Mouse (Mus musculus): ENCODE results near the gene Ccl19. TPM values are rescaled to one million over a fixed set of nuclear protein-coding genes. Genes with fewer than 3 reads are reported as not detected.
"Not testable (repeated sequence)": the region's sequence is repeated elsewhere in the genome, so short reads cannot be mapped to it uniquely, and the experiment has no call there.

Ccl19 gene
- 0.60 TPM in 1 of 2 replicates, not detected in the other for polyA plus RNA-seq (2014; fragmentation: Nextera tagmentation; extraction: Ambion mirVana)

- not testable (repeated sequence) for H3K4me1 ChIP-seq (replicated peaks; ENCODE audit: control insufficient read depth, insufficient read depth, low read length); H3K4me2 ChIP-seq (replicated peaks; ENCODE audit: low read depth, low read length); H3K27me3 ChIP-seq (ENCODE audit: control insufficient read depth, insufficient read depth, low read length); H3K9me3 ChIP-seq (ENCODE audit: control insufficient read depth, low read length); ATAC-seq (ENCODE audit: low FRiP score); H3K9ac ChIP-seq (ENCODE audit: low read depth, low read length); H3K27ac ChIP-seq (ENCODE audit: low read depth, low read length); DNase-seq (ENCODE audit: low spot score); H3K4me3 ChIP-seq (ENCODE audit: low read depth, low read length); H3K36me3 ChIP-seq (ENCODE audit: control insufficient read depth, insufficient read depth, low read length)
- WGBS: no CpG with 5 or more reads among the region's 6 CpGs
Observed at GRCm38 (mm10) chr4:42756477-42756876, at the start of gene Ccl19. TSS of gene Ccl19 (minus strand) at chr4:42756577.

- not testable (repeated sequence) for H3K9me3 ChIP-seq (ENCODE audit: control insufficient read depth, low read length); H3K4me1 ChIP-seq (replicated peaks; ENCODE audit: control insufficient read depth, insufficient read depth, low read length); H3K36me3 ChIP-seq (ENCODE audit: control insufficient read depth, insufficient read depth, low read length); H3K4me3 ChIP-seq (ENCODE audit: low read depth, low read length); ATAC-seq (ENCODE audit: low FRiP score); H3K27ac ChIP-seq (ENCODE audit: low read depth, low read length); DNase-seq (ENCODE audit: low spot score); H3K9ac ChIP-seq (ENCODE audit: low read depth, low read length); H3K27me3 ChIP-seq (ENCODE audit: control insufficient read depth, insufficient read depth, low read length); H3K4me2 ChIP-seq (replicated peaks; ENCODE audit: low read depth, low read length)
- WGBS: no CpG with 5 or more reads among the region's 5 CpGs
Observed at GRCm38 (mm10) chr4:42773893-42774292, 17.5 kb upstream of the Ccl19 start, which contains the start of gene Ccl21a. TSS of gene Ccl21a (minus strand) at chr4:42773993.

DNA sequence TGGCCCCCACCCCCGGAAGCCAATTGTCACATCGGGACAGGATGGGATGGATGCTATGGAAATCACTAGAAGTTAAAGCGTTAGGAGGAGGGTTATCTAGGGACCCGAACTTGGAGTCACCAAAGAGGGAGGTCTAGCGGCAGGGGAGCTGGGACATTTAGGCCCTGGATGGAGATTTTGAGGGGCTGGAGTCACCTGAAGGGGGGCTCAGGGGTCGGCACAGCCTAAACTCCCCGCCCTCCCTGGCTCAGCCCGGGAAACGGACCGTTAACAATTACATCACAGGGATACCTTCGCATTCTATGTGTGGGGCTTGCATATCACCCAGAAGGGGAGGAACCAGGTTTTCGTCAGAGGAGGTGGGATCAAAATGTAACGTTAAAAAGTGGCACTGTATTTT is 21.1 kb downstream of the Ccl19 start, which contains the start of gene 4930578G10Rik:
Gene 4930578G10Rik (plus strand): TSS at position 301 of the 400 bp plus-strand sequence.
- not testable (repeated sequence) for H3K27ac ChIP-seq (ENCODE audit: low read depth, low read length); H3K4me1 ChIP-seq (replicated peaks; ENCODE audit: control insufficient read depth, insufficient read depth, low read length); ATAC-seq (ENCODE audit: low FRiP score); H3K36me3 ChIP-seq (ENCODE audit: control insufficient read depth, insufficient read depth, low read length); H3K4me3 ChIP-seq (ENCODE audit: low read depth, low read length); H3K9ac ChIP-seq (ENCODE audit: low read depth, low read length); H3K4me2 ChIP-seq (replicated peaks; ENCODE audit: low read depth, low read length); DNase-seq (ENCODE audit: low spot score); H3K27me3 ChIP-seq (ENCODE audit: control insufficient read depth, insufficient read depth, low read length); H3K9me3 ChIP-seq (ENCODE audit: control insufficient read depth, low read length)
- no CpG with 5 or more reads among the region's 13 CpGs for WGBS

Other genes starting within 250 kb of the Ccl19 start
- gene Fam205a2, start 228.4 kb downstream of the Ccl19 start, polyA plus RNA-seq (2014; fragmentation: Nextera tagmentation; extraction: Ambion mirVana): not detected in 2 replicates
- not detected in 2 replicates for gene Gm10591, start 144.4 kb downstream of the Ccl19 start, polyA plus RNA-seq (2014; fragmentation: Nextera tagmentation; extraction: Ambion mirVana)
- gene Gm2564, start 126.9 kb downstream of the Ccl19 start, polyA plus RNA-seq (2014; fragmentation: Nextera tagmentation; extraction: Ambion mirVana): not detected in 2 replicates
- gene Ccl27b, start 101.3 kb downstream of the Ccl19 start, polyA plus RNA-seq (2014; fragmentation: Nextera tagmentation; extraction: Ambion mirVana): not detected in 2 replicates
- not detected in 2 replicates for gene Il11ra2, start 94.7 kb downstream of the Ccl19 start, polyA plus RNA-seq (2014; fragmentation: Nextera tagmentation; extraction: Ambion mirVana)
- gene 4930578G10Rik, start 21.0 kb downstream of the Ccl19 start, polyA plus RNA-seq (2014; fragmentation: Nextera tagmentation; extraction: Ambion mirVana): 1.1 and 1.7 TPM in 2 replicates
- gene Ccl21a, start 17.4 kb upstream of the Ccl19 start, polyA plus RNA-seq (2014; fragmentation: Nextera tagmentation; extraction: Ambion mirVana): 2.1 TPM in 2 replicates
- gene Fam205a1, start 97.3 kb upstream of the Ccl19 start, polyA plus RNA-seq (2014; fragmentation: Nextera tagmentation; extraction: Ambion mirVana): 0.06 TPM in 1 of 2 replicates, not detected in the other
- gene Gm12394, start 100.2 kb upstream of the Ccl19 start, polyA plus RNA-seq (2014; fragmentation: Nextera tagmentation; extraction: Ambion mirVana): 0.70 and 0.71 TPM in 2 replicates
- 0.93 and 1.1 TPM in 2 replicates for gene Fam205c, start 117.7 kb upstream of the Ccl19 start, polyA plus RNA-seq (2014; fragmentation: Nextera tagmentation; extraction: Ambion mirVana)
- 3.0 and 4.4 TPM in 2 replicates for gene Phf24, start 160.1 kb upstream of the Ccl19 start, polyA plus RNA-seq (2014; fragmentation: Nextera tagmentation; extraction: Ambion mirVana)
- 23.6 and 24.4 TPM in 2 replicates for gene Dnajb5, start 193.2 kb upstream of the Ccl19 start, polyA plus RNA-seq (2014; fragmentation: Nextera tagmentation; extraction: Ambion mirVana)
- 0.27 and 0.40 TPM in 2 replicates for gene 1700022I11Rik, start 213.0 kb upstream of the Ccl19 start, polyA plus RNA-seq (2014; fragmentation: Nextera tagmentation; extraction: Ambion mirVana)
- 613 and 675 TPM in 2 replicates for gene Vcp, start 243.9 kb upstream of the Ccl19 start, polyA plus RNA-seq (2014; fragmentation: Nextera tagmentation; extraction: Ambion mirVana)